Mouse (Mus musculus) kidney, postnatal 36 days (tissue): ENCODE measurements around the gene Gtf3c1.

Experiments used
- DNase-seq, 2 experiments: peaks; one replicate each; pipeline ENCODE4 v3.0.0; 2021 to 2022; ENCODE audit warnings: mixed read lengths in 2 of 2

The Gtf3c1 gene

DNA sequence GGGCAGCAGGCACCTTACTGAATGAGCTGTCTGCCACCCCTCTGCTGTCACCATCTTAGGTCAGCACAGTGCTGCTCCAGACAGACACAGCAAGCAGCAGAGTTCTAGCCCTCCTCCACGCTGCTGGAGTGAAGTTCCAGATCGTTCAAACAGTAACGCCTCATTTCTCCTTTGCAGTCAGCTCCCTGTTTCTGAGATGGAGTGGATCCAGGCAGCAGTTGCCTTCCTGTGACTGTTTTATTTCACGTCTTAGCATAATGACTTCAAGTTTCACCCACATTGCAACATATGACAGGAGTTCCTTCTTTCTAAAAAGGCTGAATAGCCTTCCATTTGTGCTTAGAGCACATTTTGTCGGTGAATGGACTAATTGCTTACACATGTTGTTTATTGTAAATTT, 94.0 kb downstream of the Gtf3c1 start:
- no peak for DNase-seq

GRCm38 (mm10) chr7:125608183-125608688, 99.3 kb downstream of the Gtf3c1 start:
- no peak for DNase-seq

DNA sequence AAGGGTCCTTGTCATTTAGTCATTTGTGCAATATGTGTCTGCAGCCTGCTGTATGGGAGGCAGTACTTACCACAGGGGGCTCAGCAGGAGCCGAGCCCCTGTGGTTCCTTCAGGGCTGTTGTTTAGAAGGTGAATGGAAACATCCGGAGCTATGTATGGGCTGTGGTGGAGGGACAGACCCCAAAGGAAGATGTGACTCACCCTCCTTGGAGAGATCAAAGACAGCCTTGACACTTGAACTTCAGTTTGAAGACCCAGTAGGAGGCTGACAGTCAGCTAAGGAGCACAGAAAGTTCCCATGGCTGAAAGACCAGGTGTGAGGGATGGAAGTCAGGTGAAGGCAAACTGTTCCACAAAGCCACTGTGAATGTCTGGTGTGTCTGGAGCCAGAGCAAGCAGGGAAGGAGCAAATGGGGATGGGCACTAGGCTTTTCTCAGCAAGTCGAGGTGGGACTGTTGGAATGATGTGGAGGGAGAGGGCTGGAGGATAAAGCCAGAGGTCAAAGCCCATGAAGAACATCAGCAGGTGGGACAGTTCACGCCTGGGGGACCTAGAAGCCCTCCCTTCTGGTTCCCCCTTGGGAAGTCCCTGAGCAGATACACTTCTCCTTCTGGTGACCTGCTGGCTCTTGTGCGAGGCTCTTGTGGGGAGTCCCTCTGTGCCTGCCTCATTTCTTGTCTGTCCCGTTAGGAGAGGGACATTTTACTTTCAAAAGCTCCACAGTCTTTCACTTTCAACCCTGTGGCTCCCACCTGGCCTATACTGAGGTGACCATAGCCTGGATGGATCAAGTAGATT, 100.0 kb downstream of the Gtf3c1 start:
- no peak for DNase-seq

DNA sequence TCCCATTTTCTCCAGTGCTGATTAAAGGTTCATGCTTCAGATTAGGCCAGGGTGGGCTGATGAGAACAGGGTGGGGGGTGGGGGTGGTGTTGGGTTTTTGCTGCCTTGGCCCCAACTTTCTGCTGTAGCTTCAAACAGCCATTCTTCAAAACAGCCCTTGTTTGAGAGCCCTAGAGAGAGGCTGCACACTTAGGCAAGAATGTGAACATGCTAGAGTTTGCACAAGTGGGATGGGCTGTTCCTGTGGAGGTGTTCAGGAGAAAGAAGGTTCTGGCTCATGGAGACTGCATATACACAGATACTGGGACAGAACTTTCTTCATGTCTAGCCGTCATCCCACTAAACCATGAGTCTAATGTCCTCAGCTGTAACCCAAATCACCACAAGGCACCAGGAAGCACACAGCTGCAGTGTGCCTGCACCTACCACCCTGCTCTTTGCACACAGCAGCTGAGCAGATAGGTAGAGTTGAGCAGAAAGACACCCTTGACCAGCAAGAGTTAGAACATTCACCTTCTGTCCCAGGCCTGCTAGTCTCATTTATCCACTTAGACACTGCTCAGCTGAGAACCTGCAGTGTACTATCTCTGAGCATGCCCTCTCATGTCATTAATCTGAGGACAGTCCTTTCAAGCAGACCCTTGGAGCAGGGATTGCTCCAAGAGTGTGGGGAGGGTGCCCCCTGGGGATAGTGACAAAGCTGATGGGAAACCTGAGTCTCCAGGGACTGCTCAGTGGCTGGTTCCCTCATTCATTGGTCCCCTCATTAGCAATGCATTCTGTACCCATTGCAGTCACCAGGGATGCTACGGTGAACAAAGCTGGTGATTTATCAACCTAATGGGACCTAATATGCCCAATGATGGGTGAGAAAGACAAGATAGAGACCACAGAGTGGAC, 101.1 kb downstream of the Gtf3c1 start:
- DNase-seq = no peak

- no peak for DNase-seq
Measured at GRCm38 (mm10) chr7:125605725-125606139, 101.8 kb downstream of the Gtf3c1 start.

- DNase-seq = no peak
Measured at GRCm38 (mm10) chr7:125604362-125605319, 102.9 kb downstream of the Gtf3c1 start.

GRCm38 (mm10) chr7:125603185-125603631, 104.4 kb downstream of the Gtf3c1 start, which contains the start of gene Il21r:
TSS of gene Il21r (plus strand) at chr7:125603429.
- DNase-seq = peak in 1 of 2 experiments; percentile 30

- DNase-seq = no peak
Measured at GRCm38 (mm10) chr7:125601821-125602448, 105.6 kb downstream of the Gtf3c1 start.

DNA sequence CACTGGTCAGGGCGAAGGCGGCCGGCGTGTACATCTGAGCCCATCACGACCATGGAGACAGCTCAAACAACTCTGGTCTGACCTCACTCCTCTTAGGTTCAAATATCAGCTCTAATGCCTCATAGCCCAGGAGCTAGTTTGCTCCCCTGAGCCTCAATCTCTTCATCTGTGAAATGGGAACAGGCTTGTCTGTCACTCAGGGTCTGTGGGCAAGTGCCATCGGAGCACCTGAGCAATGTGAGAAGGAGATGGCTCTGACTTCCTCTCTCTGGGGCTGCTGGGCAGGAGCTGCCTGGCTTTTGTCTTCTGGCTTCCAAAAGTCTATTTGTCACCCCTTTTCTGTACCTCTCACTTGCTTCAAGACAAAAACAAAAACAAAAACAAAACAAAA, 106.3 kb downstream of the Gtf3c1 start:
- DNase-seq = no peak

DNA sequence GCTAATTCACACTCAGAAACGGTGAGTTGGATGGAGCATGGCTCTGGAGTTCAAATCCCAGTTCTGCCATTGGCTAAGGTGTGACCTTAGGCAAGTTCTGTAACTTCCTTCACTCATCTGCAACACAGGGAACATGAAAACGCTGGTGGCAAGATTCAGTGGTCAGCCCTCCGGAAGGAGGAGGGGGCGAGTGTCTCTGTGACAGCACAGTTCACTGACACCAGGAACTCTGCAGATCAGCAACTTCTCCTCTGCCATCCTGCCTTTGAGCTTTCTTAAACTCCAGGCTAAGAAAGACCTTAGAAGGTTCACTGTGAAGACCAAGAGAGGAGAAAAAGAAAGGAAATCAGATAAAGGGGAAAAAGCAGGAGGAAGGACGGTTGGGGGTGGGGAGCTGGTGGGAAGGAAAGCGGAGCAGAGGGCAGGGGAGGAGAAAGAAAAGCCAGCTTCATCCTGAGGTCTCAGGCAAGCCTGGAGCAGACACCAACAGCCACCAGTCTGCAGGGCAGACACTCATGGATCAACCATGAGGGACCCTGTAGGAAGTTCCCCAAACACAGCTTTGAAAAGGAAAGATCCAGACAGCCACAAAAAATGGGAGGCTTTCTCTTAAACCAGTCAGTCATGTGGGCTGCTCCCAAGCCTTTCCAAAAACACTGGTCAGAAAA, 106.8 kb downstream of the Gtf3c1 start:
- DNase-seq = no peak

- no peak for DNase-seq
Measured at GRCm38 (mm10) chr7:125600136-125600535, 107.4 kb downstream of the Gtf3c1 start.

DNA sequence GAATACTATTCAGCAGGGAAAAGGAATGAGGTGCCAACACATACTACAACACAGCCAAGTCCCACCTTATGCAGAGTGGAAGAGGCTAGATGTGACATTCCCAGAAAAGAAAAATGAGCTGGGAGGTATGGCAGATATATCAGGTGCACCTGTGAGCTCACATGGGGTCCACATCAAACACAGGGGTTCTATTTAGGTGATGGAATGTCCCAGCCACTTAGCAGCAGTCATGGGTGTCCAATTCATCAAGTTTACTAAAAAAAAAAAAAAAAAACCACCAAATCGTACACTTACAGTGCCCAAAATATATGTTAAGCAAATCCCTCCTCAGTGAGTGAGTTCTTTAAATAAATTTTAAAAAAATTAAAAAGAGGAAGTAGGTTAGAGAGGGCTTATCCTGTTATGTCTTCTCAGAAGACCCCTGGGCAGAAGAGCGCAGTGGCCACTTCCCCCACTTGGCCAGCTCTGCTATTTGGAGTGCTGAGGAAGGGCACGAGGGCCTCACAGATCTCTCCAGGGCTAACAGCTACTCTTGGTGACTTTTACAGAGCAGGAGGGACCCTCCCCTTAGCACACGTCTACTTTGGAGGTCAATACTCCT, 108.1 kb downstream of the Gtf3c1 start:
- no peak for DNase-seq

- no peak for DNase-seq
Measured at GRCm38 (mm10) chr7:125597516-125598347, 109.8 kb downstream of the Gtf3c1 start.

DNA sequence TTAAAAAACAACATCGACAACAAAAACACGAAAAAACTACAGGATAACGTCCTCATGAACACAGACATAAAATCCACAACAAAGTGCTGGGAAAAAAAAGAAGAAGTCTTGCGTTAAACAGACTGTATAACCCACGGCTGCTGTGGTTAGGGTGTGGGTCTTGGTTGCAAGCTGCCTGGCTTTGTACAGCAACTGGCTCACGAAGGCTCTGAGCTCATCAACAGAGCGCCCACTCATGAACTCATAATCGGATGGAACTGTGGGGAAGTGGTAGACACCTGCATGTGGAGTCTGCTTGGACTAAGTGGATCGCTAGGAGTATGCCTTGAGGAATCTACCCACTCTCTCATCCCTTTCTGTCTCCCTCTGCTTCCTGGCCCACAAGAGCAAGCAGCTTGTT, 110.5 kb downstream of the Gtf3c1 start:
- DNase-seq = no peak

- no peak for DNase-seq
Measured at GRCm38 (mm10) chr7:125596406-125596805, 111.2 kb downstream of the Gtf3c1 start.

GRCm38 (mm10) chr7:125593831-125594230, 113.7 kb downstream of the Gtf3c1 start:
- no peak for DNase-seq
